Mouse (Mus musculus) embryonic stem cell, embryonic (primary cell): ENCODE results near the gene Prkcz.

Experiments used
- CTCF ChIA-PET, 4 experiments: fragments of 300-600 bp in 2 of 4; fragments of 350-600 bp in 2 of 4; sonication (Branson Sonifier 250); formaldehyde crosslinking; loops; one replicate each; lab custom pipeline; 2022; ENCODE audit warnings: inconsistent platforms in 2 of 4; lab: Charles Lee
- POLR2A ChIA-PET, 4 experiments: fragments of 300-600 bp in 2 of 4; fragments of 350-600 bp in 2 of 4; sonication (Branson Sonifier 250); formaldehyde crosslinking; loops; one replicate each; lab custom pipeline; 2022; ENCODE audit warnings: antibody characterized with exemption in 4 of 4, inconsistent platforms in 1 of 4; lab: Charles Lee

Gene Prkcz

GRCm38 (mm10) chr4:155236737-155237385 lies 124.3 kb downstream of the Prkcz start:
- ChIA-PET CTCF (interaction anchor here in 2 of 4 experiments (0.6 to 1.6 kb wide), 3 partner anchors 12 to 244 kb away, joined by 3 to 9 read pairs (median 3); partner anchors contain the start of gene Faap20 (in 2 of the 2)), POLR2A (interaction anchor here in 3 of 4 experiments (0.6 to 4.4 kb wide), 8 partner anchors 12 to 1145 kb away, joined by 3 to 58 read pairs (median 4); partner anchors contain the start of genes Faap20 (in 1 of the 3) and Ski (in 1 of the 3))

GRCm38 (mm10) chr4:155235311-155236119 lies 125.6 kb downstream of the Prkcz start:
- ChIA-PET CTCF (interaction anchor here (0.5 to 3.3 kb wide), 12 partner anchors 10 to 548 kb away, joined by 3 to 12 read pairs (median 4); partner anchors contain the start of genes Faap20 (in 2 of the 4), Morn1 (in 1 of the 4) and Rer1 (in 1 of the 4)), POLR2A (interaction anchor here (0.5 to 4.4 kb wide), 37 partner anchors 8 to 371 kb away, joined by 3 to 76 read pairs (median 4); partner anchors contain the start of genes Faap20 (in 3 of the 4), Morn1 (in 2 of the 4), Rer1 (in 2 of the 4) and Ski (in 2 of the 4))

GRCm38 (mm10) chr4:155234371-155235310 lies 126.5 kb downstream of the Prkcz start:
- ChIA-PET CTCF (interaction anchor here in 2 of 4 experiments (0.6 to 3.3 kb wide), 7 partner anchors 11 to 363 kb away, joined by 3 to 12 read pairs (median 5); partner anchors contain the start of gene Faap20 (in 1 of the 2)), POLR2A (interaction anchor here (0.5 to 4.4 kb wide), 28 partner anchors 9 to 370 kb away, joined by 3 to 76 read pairs (median 4); partner anchors contain the start of genes Morn1 (in 2 of the 4), Rer1 (in 2 of the 4), Ski (in 2 of the 4) and Faap20 (in 1 of the 4))

GRCm38 (mm10) chr4:155233878-155234277 lies 127.3 kb downstream of the Prkcz start:
- ChIA-PET CTCF (interaction anchor here in 2 of 4 experiments (0.9 to 3.3 kb wide), 4 partner anchors 10 to 362 kb away, joined by 3 to 12 read pairs (median 7); no protein-coding TSS in a partner anchor), POLR2A (interaction anchor here (0.6 to 4.4 kb wide), 23 partner anchors 10 to 370 kb away, joined by 3 to 76 read pairs (median 4); partner anchors contain the start of genes Morn1 (in 2 of the 4), Rer1 (in 2 of the 4), Ski (in 2 of the 4) and Faap20 (in 1 of the 4))

GRCm38 (mm10) chr4:155228461-155228860 lies 132.7 kb downstream of the Prkcz start:
- ChIA-PET POLR2A (no interaction called here), CTCF (interaction anchor here in 1 of 4 experiments (2.1 kb wide), 1 partner anchor 134 kb away, joined by 6 read pairs; no protein-coding TSS in a partner anchor)

- ChIA-PET CTCF (no interaction called here), POLR2A (no interaction called here)
Measured at GRCm38 (mm10) chr4:155227986-155228385, 133.2 kb downstream of the Prkcz start.

- CTCF ChIA-PET = interaction anchor here in 1 of 4 experiments (1.6 kb wide), 1 partner anchor 125 kb away, joined by 5 read pairs; no protein-coding TSS in a partner anchor
- POLR2A ChIA-PET = interaction anchor here in 2 of 4 experiments (0.6 to 11.8 kb wide), 5 partner anchors 9 to 50 kb away, joined by 3 to 135 read pairs (median 58); no protein-coding TSS in a partner anchor
Measured at GRCm38 (mm10) chr4:155225918-155226317, 135.2 kb downstream of the Prkcz start.

GRCm38 (mm10) chr4:155223594-155224528 lies 137.3 kb downstream of the Prkcz start:
- ChIA-PET POLR2A (interaction anchor here (0.6 to 11.8 kb wide), 70 partner anchors 8 to 473 kb away, joined by 3 to 135 read pairs (median 4); partner anchors contain the start of genes Faap20 (in 2 of the 4), Pex10 (in 2 of the 4), Morn1 (in 1 of the 4) and Rer1 (in 1 of the 4)), CTCF (interaction anchor here (0.6 to 3.1 kb wide), 21 partner anchors 7 to 162 kb away, joined by 3 to 16 read pairs (median 5); partner anchors contain the start of genes Faap20 (in 3 of the 4), Morn1 (in 1 of the 4), Pex10 (in 1 of the 4) and Rer1 (in 1 of the 4))

- CTCF ChIA-PET = interaction anchor here (0.6 to 3.1 kb wide), 17 partner anchors 8 to 239 kb away, joined by 3 to 16 read pairs (median 5); partner anchors contain the start of genes Faap20 (in 3 of the 4), Morn1 (in 1 of the 4), Pex10 (in 1 of the 4) and Rer1 (in 1 of the 4)
- POLR2A ChIA-PET = interaction anchor here (0.6 to 11.8 kb wide), 74 partner anchors 8 to 474 kb away, joined by 3 to 135 read pairs (median 4); partner anchors contain the start of genes Faap20 (in 3 of the 4), Morn1 (in 1 of the 4), Pex10 (in 1 of the 4) and Rer1 (in 1 of the 4)
Measured at GRCm38 (mm10) chr4:155222841-155223593, 138.1 kb downstream of the Prkcz start.

GRCm38 (mm10) chr4:155222552-155222840 lies 138.7 kb downstream of the Prkcz start, which contains the start of gene Ski:
Ski (minus strand) TSS chr4:155222592.
- CTCF ChIA-PET = interaction anchor here in 3 of 4 experiments (0.6 to 3.1 kb wide), 13 partner anchors 9 to 240 kb away, joined by 3 to 16 read pairs (median 5); partner anchors contain the start of genes Faap20 (in 2 of the 3), Morn1 (in 1 of the 3), Pex10 (in 1 of the 3) and Rer1 (in 1 of the 3)
- POLR2A ChIA-PET = interaction anchor here in 3 of 4 experiments (0.7 to 11.8 kb wide), 58 partner anchors 8 to 474 kb away, joined by 3 to 135 read pairs (median 5); partner anchors contain the start of genes Faap20 (in 3 of the 3), Morn1 (in 1 of the 3) and Rer1 (in 1 of the 3)

GRCm38 (mm10) chr4:155221599-155222551 lies 139.3 kb downstream of the Prkcz start:
- POLR2A ChIA-PET = interaction anchor here in 3 of 4 experiments (0.6 to 11.8 kb wide), 47 partner anchors 9 to 350 kb away, joined by 3 to 135 read pairs (median 6); partner anchors contain the start of genes Faap20 (in 1 of the 3), Morn1 (in 1 of the 3), Pex10 (in 1 of the 3) and Rer1 (in 1 of the 3)
- CTCF ChIA-PET = interaction anchor here in 3 of 4 experiments (0.6 to 3.1 kb wide), 11 partner anchors 9 to 240 kb away, joined by 3 to 16 read pairs (median 4); partner anchors contain the start of gene Faap20 (in 2 of the 3)

- POLR2A ChIA-PET = interaction anchor here in 3 of 4 experiments (0.6 to 11.8 kb wide), 39 partner anchors 10 to 351 kb away, joined by 3 to 135 read pairs (median 5); partner anchors contain the start of genes Faap20 (in 1 of the 3), Morn1 (in 1 of the 3) and Rer1 (in 1 of the 3)
- CTCF ChIA-PET = interaction anchor here in 3 of 4 experiments (0.7 to 1.7 kb wide), 6 partner anchors 29 to 275 kb away, joined by 3 to 6 read pairs (median 4); partner anchors contain the start of gene Faap20 (in 1 of the 3)
Measured at GRCm38 (mm10) chr4:155221106-155221505, 140.1 kb downstream of the Prkcz start.
